Mouse (Mus musculus) T-helper 2 cell (primary cell): Measurements from ENCODE around the gene Raver1.

Source experiments
- in situ Hi-C: fragments of 300-600 bp; cut with MboI, MseI; formaldehyde crosslinking; loops from one replicate; pipeline ENCODE4 v1.15.1; 2025; ENCODE audit warnings: high pct_unique_total_duplicates

The Raver1 gene

GRCm38 (mm10) chr9:21107607-21108237 is 15.9 kb upstream of the Raver1 start:
- in situ Hi-C loops: no loop called here

GRCm38 (mm10) chr9:21105760-21106564 is 14.2 kb upstream of the Raver1 start:
- in situ Hi-C loops: no loop called here

GRCm38 (mm10) chr9:21104814-21105213 is 13.0 kb upstream of the Raver1 start:
- in situ Hi-C loops: no loop called here

GRCm38 (mm10) chr9:21102076-21102475 is 10.3 kb upstream of the Raver1 start:
- in situ Hi-C loops: no loop called here

GRCm38 (mm10) chr9:21100447-21101161 is 8.8 kb upstream of the Raver1 start:
- in situ Hi-C loops: no loop called here

- in situ Hi-C loops: no loop called here
Measured at GRCm38 (mm10) chr9:21097793-21098192, 6.0 kb upstream of the Raver1 start.

- in situ Hi-C loops: no loop called here
Measured at GRCm38 (mm10) chr9:21095958-21096357, 4.2 kb upstream of the Raver1 start.

GRCm38 (mm10) chr9:21093423-21093822 is 1.6 kb upstream of the Raver1 start:
- in situ Hi-C loops: no loop called here

- in situ Hi-C loops: no loop called here
Measured at GRCm38 (mm10) chr9:21090972-21091706, 669 bp downstream of the Raver1 start.

GRCm38 (mm10) chr9:21090537-21090936 is 1.3 kb downstream of the Raver1 start:
- in situ Hi-C loops: no loop called here

- in situ Hi-C loops: loop anchor here (10.0 kb wide), 1 partner anchor 159 kb away; no protein-coding TSS in a partner anchor
Measured at GRCm38 (mm10) chr9:21083324-21083723, 8.5 kb downstream of the Raver1 start.

- in situ Hi-C loops: loop anchor here (10.0 kb wide), 1 partner anchor 156 kb away; no protein-coding TSS in a partner anchor
Measured at GRCm38 (mm10) chr9:21081127-21081526, 10.7 kb downstream of the Raver1 start.

GRCm38 (mm10) chr9:21075625-21076024 is 16.2 kb downstream of the Raver1 start:
- in situ Hi-C loops: no loop called here

- in situ Hi-C loops: loop anchor here (5.0 kb wide), 1 partner anchor 68 kb away; no protein-coding TSS in a partner anchor
Measured at GRCm38 (mm10) chr9:21074173-21074572, 17.6 kb downstream of the Raver1 start.

- in situ Hi-C loops: loop anchor here (5.0 kb wide), 1 partner anchor 69 kb away; no protein-coding TSS in a partner anchor
Measured at GRCm38 (mm10) chr9:21073044-21073840, 18.6 kb downstream of the Raver1 start, which contains the start of the genes Gm49373 and Fdx1l. Gene Gm49373, minus strand, starts transcription at chr9:21073096. Gene Fdx1l, minus strand, starts transcription at chr9:21073614.

GRCm38 (mm10) chr9:21072641-21073040 is 19.2 kb downstream of the Raver1 start:
- in situ Hi-C loops: loop anchor here (5.0 kb wide), 1 partner anchor 70 kb away; no protein-coding TSS in a partner anchor

GRCm38 (mm10) chr9:21067006-21067684 is 24.7 kb downstream of the Raver1 start, which contains the start of gene Zglp1:
Gene Zglp1, minus strand, starts transcription at chr9:21067093.
- in situ Hi-C loops: no loop called here

- in situ Hi-C loops: no loop called here
Measured at GRCm38 (mm10) chr9:21062928-21063327, 28.9 kb downstream of the Raver1 start.

GRCm38 (mm10) chr9:21051578-21051977 is 40.2 kb downstream of the Raver1 start:
- in situ Hi-C loops: no loop called here

GRCm38 (mm10) chr9:21045235-21045634 is 46.6 kb downstream of the Raver1 start:
- in situ Hi-C loops: no loop called here
